Mouse (Mus musculus) myocyte (in vitro differentiated cells): ENCODE results near the gene Rnf151. TPM values are rescaled to one million over a fixed set of nuclear protein-coding genes. Genes with fewer than 3 reads are reported as not detected.

Experiments used
- H3K27me3 ChIP-seq: one replicate; pipeline ENCODE4 v1.6.1; 2011; ENCODE audit not compliant: control insufficient read depth, insufficient read depth, insufficient read length
- H3K36me3 ChIP-seq: one replicate; pipeline ENCODE4 v1.6.1; 2011; ENCODE audit not compliant: control insufficient read depth, insufficient read depth
- H3K4me2 ChIP-seq: one replicate; pipeline ENCODE4 v1.6.1; 2011; ENCODE audit warnings: low read depth, control low read depth
- H3K4me3 ChIP-seq: one replicate; pipeline ENCODE4 v1.5.1; 2011; ENCODE audit warnings: mild to moderate bottlenecking, control low read depth, moderate library complexity
- H3K79me2 ChIP-seq: one replicate; pipeline ENCODE4 v1.6.1; 2011; ENCODE audit not compliant: control insufficient read depth, insufficient read depth
- H3ac ChIP-seq: one replicate; pipeline ENCODE4 v1.6.1; 2011; ENCODE audit not compliant: control insufficient read depth, insufficient read length
- CEBPB ChIP-seq: IDR thresholded peaks from 2 replicates; pipeline ENCODE4 v1.6.1; 2011; ENCODE audit warnings: mild to moderate bottlenecking, moderate library complexity; ENCODE audit not compliant: poor library complexity, insufficient read depth, severe bottlenecking
- E2F4 ChIP-seq: IDR thresholded peaks from one replicate; pipeline ENCODE4 v1.6.1; 2011; ENCODE audit warnings: mild to moderate bottlenecking, control low read depth, moderate library complexity; ENCODE audit not compliant: insufficient read depth
- MAX ChIP-seq: IDR thresholded peaks from one replicate; pipeline ENCODE4 v1.6.1; 2011; ENCODE audit warnings: low read depth, mild to moderate bottlenecking, control low read depth
- MYOD1 ChIP-seq, 3 experiments: IDR thresholded peaks; one replicate each; pipeline ENCODE4 v1.6.1; 2011; ENCODE audit warnings: control low read depth in 2 of 3, low read depth in 2 of 3, mild to moderate bottlenecking in 2 of 3, moderate library complexity in 1 of 3; ENCODE audit not compliant: insufficient read length in 2 of 3, control insufficient read depth in 1 of 3
- MYOG ChIP-seq, 3 experiments: IDR thresholded peaks; one replicate each; pipeline ENCODE4 v1.6.1; 2011; ENCODE audit warnings: control low read depth in 2 of 3, low read depth in 2 of 3, mild to moderate bottlenecking in 2 of 3; ENCODE audit not compliant: insufficient read length in 2 of 3, control insufficient read depth in 1 of 3, insufficient read depth in 1 of 3
- POLR2A ChIP-seq: IDR thresholded peaks from one replicate; pipeline ENCODE4 v1.6.1; 2011; ENCODE audit warnings: low read depth, mild to moderate bottlenecking, control low read depth, moderate library complexity; ENCODE audit not compliant: insufficient read length
- POLR2AphosphoS2 ChIP-seq: IDR thresholded peaks from one replicate; pipeline ENCODE4 v1.6.1; 2011; ENCODE audit warnings: low read depth, control low read depth; ENCODE audit not compliant: insufficient read length
- REST ChIP-seq: IDR thresholded peaks from one replicate; pipeline ENCODE4 v1.6.1; 2011; ENCODE audit warnings: mild to moderate bottlenecking, control low read depth, moderate library complexity; ENCODE audit not compliant: insufficient read depth, insufficient read length
- SRF ChIP-seq: IDR thresholded peaks from one replicate; pipeline ENCODE4 v1.6.1; 2011; ENCODE audit warnings: low read depth; ENCODE audit not compliant: control insufficient read depth, insufficient read length
- TCF12 ChIP-seq: IDR thresholded peaks from one replicate; pipeline ENCODE4 v1.6.1; 2011; ENCODE audit warnings: mild to moderate bottlenecking, control low read depth; ENCODE audit not compliant: poor library complexity, insufficient read depth, severe bottlenecking
- TCF3 ChIP-seq: IDR thresholded peaks from one replicate; pipeline ENCODE4 v1.6.1; 2011; ENCODE audit warnings: low read depth, control low read depth; ENCODE audit not compliant: insufficient read length
- USF1 ChIP-seq: IDR thresholded peaks from one replicate; pipeline ENCODE4 v1.6.1; 2011; ENCODE audit warnings: low read depth, mild to moderate bottlenecking, control low read depth, moderate library complexity
- polyA plus RNA-seq: library from polyadenylated mRNA; unstranded; fragments of >200 nt; fragmentation: generic; extraction: Trizol; gene quantifications from one replicate; pipeline ENCODE4 v1.2.1, GENCODE M21; 2012; ENCODE audit warnings: missing spikeins

Rnf151 gene
- polyA plus RNA-seq, 1 experiment = 0.36 TPM

GRCm38 (mm10) chr17:24698715-24699114 lies 19.1 kb downstream of the Rnf151 start:
- H3K79me2 ChIP-seq = peaks cover 5% of the 10 kb centered on the region
- H3K36me3 ChIP-seq = peaks cover 9% of the 10 kb centered on the region
- no peak overlapping the region for H3K4me2 ChIP-seq
- no peak overlapping the region for H3K4me3 ChIP-seq
- TF ChIP-seq POLR2AphosphoS2 (peak; percentile 77), CEBPB (no peak)
- no peaks in the 10 kb centered on the region for H3K27me3 ChIP-seq
- H3ac ChIP-seq = no peak overlapping the region

- TF ChIP-seq POLR2A (no peak), SRF (no peak), E2F4 (no peak), POLR2AphosphoS2 (no peak), TCF12 (no peak), TCF3 (no peak), USF1 (no peak), CEBPB (no peak), REST (no peak), MYOG (IDR thresholded peaks at IDR 0.05; ENCODE audit: control insufficient read depth in 1 of 3, insufficient read depth in 1 of 3, insufficient read length in 2 of 3, low read depth in 2 of 3) (no peak)
- H3K4me2 ChIP-seq = no peak overlapping the region
- no peaks in the 10 kb centered on the region for H3K27me3 ChIP-seq
- peaks cover 5% of the 10 kb centered on the region for H3K79me2 ChIP-seq
- H3ac ChIP-seq = no peak overlapping the region
- no peak overlapping the region for H3K4me3 ChIP-seq
- H3K36me3 ChIP-seq = peaks cover 9% of the 10 kb centered on the region
These were observed 19.9 kb downstream of the Rnf151 start for GRCm38 (mm10) chr17:24697985-24698384.

GRCm38 (mm10) chr17:24696011-24696697 lies 21.7 kb downstream of the Rnf151 start, which contains the start of the genes Gfer and Noxo1:
Gfer (minus strand) TSS chr17:24696156.
Noxo1 (plus strand) TSS chr17:24696234.
- peak within 1 kb of the TSS; percentile 50 for H3ac ChIP-seq
- no peaks in the 10 kb centered on the region for H3K27me3 ChIP-seq
- TF ChIP-seq USF1 (no peak), POLR2AphosphoS2 (peak; percentile 86), POLR2A (peak; percentile 91), MYOD1 (IDR thresholded peaks at IDR 0.05; ENCODE audit: control insufficient read depth in 1 of 3, insufficient read length in 2 of 3, low read depth in 2 of 3) (peak in 1 of 3 experiments; percentile 51)
- peak within 1 kb of the TSS; percentile 84 for H3K4me2 ChIP-seq
- peak within 1 kb of the TSS; percentile 45 for H3K4me3 ChIP-seq
- no peaks in the 10 kb centered on the region for H3K36me3 ChIP-seq
- H3K79me2 ChIP-seq = peaks cover 5% of the 10 kb centered on the region

GRCm38 (mm10) chr17:24695326-24696010 lies 22.4 kb downstream of the Rnf151 start:
- H3K36me3 ChIP-seq = no peaks in the 10 kb centered on the region
- TF ChIP-seq MYOD1 (IDR thresholded peaks at IDR 0.05; ENCODE audit: control insufficient read depth in 1 of 3, insufficient read length in 2 of 3, low read depth in 2 of 3) (no peak), TCF12 (no peak), POLR2A (no peak), SRF (no peak), MAX (no peak), MYOG (IDR thresholded peaks at IDR 0.05; ENCODE audit: control insufficient read depth in 1 of 3, insufficient read depth in 1 of 3, insufficient read length in 2 of 3, low read depth in 2 of 3) (no peak), TCF3 (no peak), REST (no peak), CEBPB (no peak), E2F4 (no peak), POLR2AphosphoS2 (no peak), USF1 (no peak)
- no peaks in the 10 kb centered on the region for H3K27me3 ChIP-seq
- peak overlapping the region; percentile 45 for H3K4me3 ChIP-seq
- peak overlapping the region; percentile 58 for H3K4me2 ChIP-seq
- H3K79me2 ChIP-seq = peaks cover 5% of the 10 kb centered on the region
- peak overlapping the region; percentile 50 for H3ac ChIP-seq

- TF ChIP-seq MYOD1 (IDR thresholded peaks at IDR 0.05; ENCODE audit: control insufficient read depth in 1 of 3, insufficient read length in 2 of 3, low read depth in 2 of 3) (no peak), TCF12 (no peak)
- Histone ChIP-seq H3K79me2 (peaks cover 5% of the 10 kb centered on the region), H3K36me3 (no peaks in the 10 kb centered on the region), H3K27me3 (no peaks in the 10 kb centered on the region), H3K4me2 (no peak overlapping the region), H3K4me3 (no peak overlapping the region), H3ac (no peak overlapping the region)
These were observed 25.5 kb downstream of the Rnf151 start for GRCm38 (mm10) chr17:24692385-24692784.
